Mouse (Mus musculus) layer of hippocampus, adult 11-12 months (tissue): Measurements from ENCODE around the gene Tnf.

Experiments
- DNase-seq: peaks from one replicate; pipeline ENCODE4 v3.0.0; 2022; ENCODE audit warnings: low spot score

Gene Tnf

GRCm38 (mm10) chr17:35173329-35173728, 28.5 kb downstream of the Tnf start:
- DNase-seq, result no peak

GRCm38 (mm10) chr17:35172445-35173234, 29.2 kb downstream of the Tnf start:
- no peak for DNase-seq

GRCm38 (mm10) chr17:35168541-35169207, 33.1 kb downstream of the Tnf start:
- no peak for DNase-seq

- no peak for DNase-seq
These were observed 34.0 kb downstream of the Tnf start for GRCm38 (mm10) chr17:35167794-35168193.

- DNase-seq, result peak; percentile 85
These were observed 35.3 kb downstream of the Tnf start for GRCm38 (mm10) chr17:35166352-35167035.

- no peak for DNase-seq
These were observed 36.2 kb downstream of the Tnf start for GRCm38 (mm10) chr17:35165451-35166155.

- peak; percentile 99 for DNase-seq
These were observed 37.0 kb downstream of the Tnf start, which contains the start of gene Prrc2a for GRCm38 (mm10) chr17:35164568-35165450. Prrc2a (minus strand) TSS chr17:35164897.

- no peak for DNase-seq
These were observed 37.6 kb downstream of the Tnf start for GRCm38 (mm10) chr17:35164218-35164567.

GRCm38 (mm10) chr17:35163326-35164081, 38.3 kb downstream of the Tnf start:
- no peak for DNase-seq

- DNase-seq, result no peak
These were observed 39.1 kb downstream of the Tnf start for GRCm38 (mm10) chr17:35162730-35163129.

- no peak for DNase-seq
These were observed 39.7 kb downstream of the Tnf start for GRCm38 (mm10) chr17:35162121-35162520.

GRCm38 (mm10) chr17:35161421-35161820, 40.4 kb downstream of the Tnf start:
- DNase-seq, result no peak

- no peak for DNase-seq
These were observed 42.2 kb downstream of the Tnf start for GRCm38 (mm10) chr17:35159638-35160037.

- DNase-seq, result no peak
These were observed 42.8 kb downstream of the Tnf start for GRCm38 (mm10) chr17:35158850-35159593.

- DNase-seq, result no peak
These were observed 44.1 kb downstream of the Tnf start for GRCm38 (mm10) chr17:35157661-35158175.

- DNase-seq, result no peak
These were observed 44.6 kb downstream of the Tnf start for GRCm38 (mm10) chr17:35157254-35157653.

GRCm38 (mm10) chr17:35156461-35157200, 45.2 kb downstream of the Tnf start:
- no peak for DNase-seq

GRCm38 (mm10) chr17:35155451-35155850, 46.4 kb downstream of the Tnf start:
- no peak for DNase-seq

- DNase-seq, result no peak
These were observed 47.2 kb downstream of the Tnf start for GRCm38 (mm10) chr17:35154616-35155015.
